Mouse (Mus musculus) kidney, adult 11 months (tissue): ENCODE measurements around the gene Lamp3.
"Not testable (repeated sequence)": the region's sequence is repeated elsewhere in the genome, so short reads cannot be mapped to it uniquely, and the experiment has no call there.

Experiments
- DNase-seq: peaks from one replicate; pipeline ENCODE4 v3.0.0; 2022

Lamp3 gene

DNA sequence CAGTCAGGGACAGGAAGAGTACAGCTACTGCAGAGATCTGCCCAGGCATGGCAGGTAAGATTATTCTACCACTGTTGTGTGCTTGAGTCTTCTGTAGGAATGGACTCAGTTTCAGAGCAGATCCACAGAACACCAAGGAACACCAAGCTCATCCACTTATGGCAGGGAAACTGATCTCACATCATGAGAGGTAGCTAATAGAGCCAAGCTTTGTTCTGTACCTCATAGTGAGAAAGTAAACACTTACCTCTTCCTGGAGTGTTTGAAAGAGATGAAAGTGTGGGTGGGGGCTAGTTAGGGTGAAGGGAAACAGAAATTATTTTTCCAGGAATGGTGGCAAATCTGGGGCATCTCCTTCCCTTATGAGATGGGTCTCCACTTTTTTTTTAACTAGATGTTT, at the start of gene Lamp3:
Gene Lamp3 (minus strand): TSS at position 160 of the 400 bp plus-strand sequence.
- DNase-seq: no peak

DNA sequence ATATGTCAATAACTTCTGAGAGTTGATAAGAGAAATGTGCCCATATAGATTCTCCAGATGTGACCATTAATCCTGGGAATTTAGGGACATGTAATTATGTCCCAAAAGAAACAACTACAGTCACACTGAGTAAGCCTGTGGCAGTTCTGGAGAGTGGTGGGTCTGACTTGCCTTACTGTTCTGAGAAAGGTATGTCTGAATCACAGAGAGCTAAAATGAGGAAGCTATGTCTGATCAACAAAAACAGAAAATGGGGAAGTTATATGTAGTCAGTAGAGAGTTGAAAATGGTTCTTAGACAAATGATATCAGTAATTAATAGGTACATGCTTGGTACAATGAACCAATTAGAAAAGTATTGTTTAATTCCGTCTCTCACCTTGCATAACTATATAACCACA, 26.7 kb upstream of the Lamp3 start:
- no peak for DNase-seq

DNA sequence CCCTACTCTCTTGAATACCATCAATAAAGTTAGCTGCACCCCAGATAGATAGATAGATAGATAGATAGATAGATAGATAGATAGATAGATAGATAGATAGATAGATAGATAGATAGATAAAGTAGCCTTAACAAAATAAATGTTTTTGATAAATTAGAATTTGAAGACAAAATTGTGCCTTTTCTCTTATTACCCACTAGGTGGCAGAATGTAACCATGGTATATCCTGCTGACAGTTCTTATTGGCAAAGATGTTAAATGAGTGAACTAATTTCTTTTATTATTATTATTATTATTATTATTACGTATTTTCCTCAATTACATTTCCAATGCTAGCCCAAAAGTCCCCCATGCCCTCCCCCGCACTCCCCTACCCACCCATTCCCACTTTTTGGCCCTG, 18.0 kb upstream of the Lamp3 start:
- not testable (repeated sequence) for DNase-seq

DNA sequence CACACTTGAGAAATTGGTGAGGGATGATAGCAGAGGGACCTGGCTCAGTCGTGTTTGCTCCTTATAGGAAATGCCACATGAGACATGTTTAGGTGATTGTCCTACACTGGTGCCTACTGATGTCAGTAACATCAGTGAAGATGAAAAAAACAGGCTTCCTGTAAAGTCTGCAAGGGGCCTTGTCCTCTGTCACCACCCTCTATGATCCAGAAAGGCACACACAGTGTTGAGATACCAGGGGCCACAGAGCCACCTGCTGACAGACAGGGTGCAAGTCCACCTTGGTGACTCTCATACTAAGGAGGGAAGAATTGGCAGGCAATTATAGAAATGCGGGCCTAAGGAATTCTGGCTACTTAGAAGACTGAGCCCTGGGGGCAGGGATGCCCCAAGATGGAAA, 14.8 kb upstream of the Lamp3 start:
- DNase-seq: no peak

DNA sequence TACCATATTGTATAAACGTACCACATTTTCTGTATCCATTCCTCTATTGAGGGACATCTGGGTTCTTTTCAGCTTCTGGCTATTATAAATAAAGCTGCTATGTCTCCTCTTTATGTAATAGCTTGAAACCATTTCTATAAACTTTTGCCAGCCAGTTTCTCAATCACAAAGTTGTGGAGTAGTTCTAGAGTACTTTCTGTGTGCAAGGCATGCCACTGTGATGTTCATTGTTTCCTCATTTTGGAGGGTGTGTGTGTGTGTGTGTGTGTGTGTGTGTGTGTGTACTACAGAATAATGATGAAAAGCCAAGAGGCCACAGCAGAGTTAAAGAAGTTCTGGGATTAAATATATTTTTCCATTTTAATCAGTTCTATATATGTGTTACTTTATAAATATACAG, 1.2 kb upstream of the Lamp3 start:
- DNase-seq: no peak

DNA sequence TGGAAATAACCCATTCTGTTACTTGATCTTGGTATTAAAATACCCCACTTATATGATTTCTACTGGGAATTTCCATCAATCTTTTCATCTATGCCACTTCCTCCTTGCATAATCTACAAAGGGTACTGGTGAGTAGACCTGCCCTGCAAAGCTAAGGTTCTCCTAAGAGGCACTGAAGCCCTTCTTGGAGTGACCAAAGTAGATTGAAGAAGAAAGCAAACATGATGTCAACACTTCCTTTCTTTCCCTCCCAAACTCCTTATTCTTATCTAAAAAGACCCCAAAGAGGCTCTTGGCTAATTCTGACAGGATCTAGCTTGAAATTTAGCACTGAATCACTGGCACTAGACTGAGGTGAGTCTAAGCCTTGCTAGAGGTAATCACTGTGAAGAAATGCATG, 7.0 kb downstream of the Lamp3 start:
- no peak for DNase-seq

DNA sequence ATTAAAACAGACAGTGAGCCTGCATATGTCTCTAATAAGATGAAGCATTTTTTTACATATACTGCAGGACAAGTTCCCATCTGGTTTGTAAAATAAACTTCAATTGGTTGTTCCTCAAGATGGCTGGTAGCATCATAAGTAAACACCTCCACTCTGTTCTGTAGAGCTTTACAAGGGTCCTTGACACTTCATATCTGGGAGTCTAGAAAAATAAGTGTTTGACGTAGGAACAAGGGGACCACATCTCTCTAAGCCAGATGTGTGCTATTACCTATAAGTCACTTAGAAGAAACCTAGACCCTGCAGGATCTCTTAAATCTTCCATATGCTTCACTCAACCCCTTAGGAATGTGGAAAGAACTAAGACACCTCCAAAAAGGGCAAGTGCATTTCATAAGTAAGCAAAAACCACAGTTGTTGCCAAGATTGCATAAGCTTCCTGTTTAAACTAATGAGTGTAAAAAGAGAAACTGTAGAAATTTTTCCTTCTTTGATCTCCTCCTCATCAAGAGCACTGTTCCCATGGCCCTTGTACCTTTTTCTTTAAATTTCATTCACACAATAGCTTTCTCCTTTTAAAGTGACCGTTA, 35.3 kb downstream of the Lamp3 start:
- no peak for DNase-seq

DNA sequence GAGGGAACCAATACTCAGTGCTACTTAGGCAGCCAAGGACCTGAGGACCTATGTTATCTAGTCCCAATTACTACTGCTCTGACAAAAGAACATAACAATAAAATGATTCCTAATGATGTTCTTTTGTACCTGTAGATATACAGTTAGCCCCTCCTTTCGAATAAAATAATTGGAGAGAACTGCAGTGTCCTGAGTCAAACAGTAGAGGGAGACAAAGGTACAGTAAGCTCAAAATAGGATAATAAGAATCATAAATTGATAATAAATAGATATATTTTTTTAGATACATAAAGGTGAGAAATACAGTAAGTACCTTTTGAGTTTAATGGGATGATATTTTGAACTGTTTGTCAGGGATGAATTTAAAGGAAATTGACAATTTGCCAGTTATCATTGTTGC, 39.9 kb downstream of the Lamp3 start:
- DNase-seq: no peak

DNA sequence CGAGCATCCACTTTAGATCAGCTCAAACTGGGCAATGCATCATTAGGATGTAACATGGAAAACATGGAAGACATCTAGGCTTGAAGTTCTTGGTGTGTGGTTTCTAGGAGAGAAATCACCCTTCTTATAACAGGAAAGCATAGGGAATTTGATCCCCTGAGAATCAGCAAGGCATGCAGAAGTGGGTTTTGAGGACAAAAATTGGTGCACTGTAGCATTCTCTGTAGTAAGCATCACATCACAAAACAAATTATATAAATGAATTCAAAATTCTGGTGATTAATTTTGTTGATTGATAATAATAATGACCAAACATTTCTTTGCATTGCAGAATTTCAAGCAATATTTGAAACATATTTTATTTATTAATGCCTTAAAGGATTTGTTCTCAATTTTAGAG, 76.4 kb downstream of the Lamp3 start, which contains the start of gene Olfr171:
Gene Olfr171 (minus strand): TSS at position 101 of the 400 bp plus-strand sequence.
- DNase-seq: no peak

DNA sequence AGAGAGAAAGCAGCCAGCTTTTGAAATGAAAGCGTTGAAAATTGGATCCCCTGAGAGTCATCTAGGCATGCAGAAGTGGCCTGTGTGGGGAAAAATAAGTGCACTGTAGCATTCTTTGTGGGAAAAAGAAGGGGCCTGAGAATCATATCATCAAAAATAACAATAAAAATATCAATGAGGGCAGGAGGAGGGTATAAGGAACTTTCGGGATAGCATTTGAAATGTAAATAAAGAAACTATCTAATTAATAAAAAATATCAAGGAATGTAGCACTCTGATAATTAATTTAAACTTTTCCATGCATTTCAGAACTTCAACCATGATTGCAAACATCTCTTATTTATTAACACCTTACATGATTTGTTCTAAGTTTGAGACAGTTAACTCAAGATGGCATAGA, 94.4 kb downstream of the Lamp3 start, which contains the start of gene Olfr170:
Gene Olfr170 (minus strand): TSS at position 101 of the 400 bp plus-strand sequence.
- not testable (repeated sequence) for DNase-seq
